Mouse (Mus musculus) olfactory bulb, adult 2 months (tissue): Measurements from ENCODE around the gene Stard9.

ENCODE experiments used
- CTCF ChIP-seq: fragments of 200-500 bp; IDR thresholded peaks from 2 replicates; pipeline ENCODE4 v1.5.1; 2012; ENCODE audit warnings: low read depth, mild to moderate bottlenecking, low read length, moderate library complexity; ENCODE audit not compliant: insufficient read depth
- POLR2A ChIP-seq: fragments of 200-500 bp; IDR thresholded peaks from 2 replicates; pipeline ENCODE4 v1.6.1; 2012; ENCODE audit warnings: mild to moderate bottlenecking, low read depth, low read length, moderate library complexity; ENCODE audit not compliant: insufficient read depth

DNA sequence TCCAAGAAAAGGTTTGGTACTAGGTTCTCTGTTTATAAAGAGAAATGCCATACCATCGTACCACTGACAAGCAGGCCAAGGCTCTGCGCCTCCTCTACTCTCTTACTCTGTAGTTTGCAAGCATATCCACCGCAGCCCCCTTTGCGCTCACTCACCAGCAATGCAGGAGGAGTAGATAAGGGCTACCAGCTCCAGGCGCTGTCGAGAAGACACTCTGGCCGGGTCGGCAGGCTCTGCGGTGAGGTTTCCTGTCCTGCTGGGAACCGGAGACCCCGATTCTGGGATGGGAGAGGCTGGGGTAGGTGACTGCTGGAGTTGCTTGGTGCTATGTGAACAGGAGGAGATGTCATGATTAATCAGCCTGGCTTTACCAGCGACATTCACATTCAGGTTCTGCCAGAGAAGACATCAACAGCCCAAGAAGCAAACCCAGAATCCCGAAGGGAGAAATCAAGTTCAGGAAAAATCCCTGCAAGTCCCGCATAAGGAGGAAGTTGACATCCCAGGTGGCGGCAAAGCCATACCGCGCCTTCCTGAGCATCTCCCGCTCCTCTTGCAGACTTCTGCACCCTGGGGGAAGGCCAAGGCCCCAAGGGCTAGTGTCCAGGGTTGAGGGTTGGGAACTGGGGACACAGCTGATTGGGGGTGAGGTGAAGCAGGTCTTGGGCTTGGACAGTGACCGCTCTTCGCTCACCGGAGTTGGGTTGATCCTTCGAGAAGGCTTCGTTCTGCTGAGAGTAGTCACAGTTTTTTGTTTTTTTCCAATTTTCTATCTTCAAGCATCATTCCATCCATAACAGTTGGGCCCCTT, 101.1 kb downstream of the Stard9 start:
- TF ChIP-seq CTCF (no peak), POLR2A (no peak)
